Mouse (Mus musculus) limb, embryonic 14.5 days (tissue): ENCODE measurements around the gene Mettl23. TPM values are rescaled to one million over a fixed set of nuclear protein-coding genes. Genes with fewer than 3 reads are reported as not detected.
"Not testable (repeated sequence)": the region's sequence is repeated elsewhere in the genome, so short reads cannot be mapped to it uniquely, and the experiment has no call there.

Source experiments
- ATAC-seq: fragments of 200-750 bp; cut with Nextera tagmentation; 2 replicates; pipeline ENCODE4 v1.8.0; 2017; ENCODE audit warnings: low read depth, moderate number of reproducible peaks, moderate TSS enrichment; ENCODE audit not compliant: low FRiP score
- DNase-seq: peaks from one replicate; pipeline ENCODE4 v3.0.0-alpha.2; 2015; ENCODE audit warnings: low spot score
- H3K27ac ChIP-seq: fragments of 300-500 bp; sonication (generic); replicated peaks from 2 replicates; pipeline ENCODE4 v1.5.1; 2014; ENCODE audit warnings: low read depth, mild to moderate bottlenecking, low read length, moderate library complexity, mixed read lengths
- H3K27me3 ChIP-seq: fragments of 300-500 bp; sonication (generic); 2 replicates; pipeline ENCODE4 v1.6.1; 2014; ENCODE audit warnings: low read length, mixed read lengths; ENCODE audit not compliant: control insufficient read depth, insufficient read depth
- H3K36me3 ChIP-seq: fragments of 300-500 bp; sonication (generic); 2 replicates; pipeline ENCODE4 v1.6.1; 2014; ENCODE audit warnings: mild to moderate bottlenecking, low read length, moderate library complexity, mixed read lengths; ENCODE audit not compliant: control insufficient read depth, insufficient read depth
- H3K4me1 ChIP-seq: fragments of 300-500 bp; sonication (generic); 2 replicates; pipeline ENCODE4 v1.6.1; 2014; ENCODE audit warnings: antibody characterized with exemption, low read length, mixed read lengths; ENCODE audit not compliant: control insufficient read depth, insufficient read depth
- H3K4me2 ChIP-seq: fragments of 300-500 bp; sonication (generic); replicated peaks from 2 replicates; pipeline ENCODE4 v1.6.1; 2014; ENCODE audit warnings: low read depth, mild to moderate bottlenecking, low read length, moderate library complexity; ENCODE audit not compliant: severe bottlenecking
- H3K4me3 ChIP-seq: fragments of 300-500 bp; sonication (generic); replicated peaks from 2 replicates; pipeline ENCODE4 v1.5.1; 2014; ENCODE audit warnings: low read length
- H3K9ac ChIP-seq: fragments of 300-500 bp; sonication (generic); 2 replicates; pipeline ENCODE4 v1.6.1; 2014; ENCODE audit warnings: mild to moderate bottlenecking, low read depth, low read length, moderate library complexity; ENCODE audit not compliant: severe bottlenecking
- H3K9me3 ChIP-seq: fragments of 300-500 bp; sonication (generic); 2 replicates; pipeline ENCODE4 v1.6.1; 2016; ENCODE audit warnings: low read length; ENCODE audit not compliant: control insufficient read depth
- POLR2A ChIP-seq: fragments of 200-500 bp; IDR thresholded peaks from 2 replicates; pipeline ENCODE4 v1.8.0; 2012; ENCODE audit warnings: inconsistent platforms, mild to moderate bottlenecking, moderate library complexity, borderline replicate concordance; ENCODE audit not compliant: insufficient read depth, insufficient read length; ENCODE audit errors: extremely low read depth
- WGBS: fragments of 180-500 bp; shearing (Covaris S2); extraction: QIAGEN DNeasy Blood & Tissue Kit; methylation state at CpG from one replicate; pipeline ENCODE4 v1.1.7; 2014; 5-methylcytosine and 5-hydroxymethylcytosine counted together
- polyA plus RNA-seq, 2 experiments: library from polyadenylated mRNA; depleted of rRNA in 1 of 2; stranded (reverse) in 1 of 2; unstranded in 1 of 2; fragments of >200 nt; fragmentation: Nextera tagmentation in 1 of 2; extraction: Ambion mirVana in 1 of 2; gene quantifications; 2 replicates each; pipeline versions ENCODE4 v1.2.1 to v1.2.3; 2012 to 2014

Gene Mettl23
- polyA plus RNA-seq, 2 experiments, result 51.0 to 77.9 TPM

DNA sequence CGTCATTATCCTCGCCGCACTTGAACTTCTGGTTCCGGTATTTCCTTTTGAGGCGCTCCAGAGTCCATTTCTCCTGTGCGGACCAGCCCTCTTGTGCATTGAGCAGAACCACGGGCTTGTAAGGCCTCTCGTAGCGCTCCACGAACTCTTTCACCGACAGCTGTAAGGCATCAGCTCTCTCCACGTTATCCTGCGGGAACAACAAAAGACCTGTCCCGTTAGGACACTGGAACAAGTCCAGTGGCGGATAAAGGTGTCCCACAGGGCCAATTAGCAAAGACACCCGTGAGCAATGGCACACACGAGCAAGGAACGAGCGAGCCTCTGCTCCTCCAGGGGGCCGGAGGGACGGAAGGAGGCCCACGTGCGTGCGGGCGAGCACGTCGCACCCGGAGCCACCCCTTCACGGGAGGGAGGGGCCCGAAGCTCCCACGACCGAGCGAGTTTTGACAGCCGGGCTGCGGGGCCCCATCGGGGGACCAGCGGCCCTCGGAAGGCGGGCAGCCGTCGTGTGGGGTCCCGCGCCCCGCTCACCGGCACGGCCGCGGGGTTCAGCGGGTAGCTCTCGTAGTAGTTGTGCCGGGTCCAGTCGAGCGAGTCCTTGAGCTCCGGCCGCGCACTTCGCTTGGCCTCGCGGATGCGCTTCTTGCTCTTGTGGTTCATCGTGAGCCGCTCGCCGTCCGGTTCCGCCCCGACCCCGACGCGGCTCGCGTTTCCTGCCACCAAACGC lies 382 bp upstream of the Mettl23 start:
- no peak for TF ChIP-seq POLR2A
- peak overlapping the region; percentile 86 for H3K4me3 ChIP-seq
- H3K27ac ChIP-seq, result peak overlapping the region; percentile 97
- no peaks in the 10 kb centered on the region for H3K9me3 ChIP-seq
- H3K4me1 ChIP-seq, result peaks cover 29% of the 10 kb centered on the region
- peak overlapping the region; percentile 93 for H3K4me2 ChIP-seq
- under 1% methylated on average over 42 of the region's 73 CpGs for WGBS
- H3K9ac ChIP-seq, result peak overlapping the region; percentile 85
- no peaks in the 10 kb centered on the region for H3K27me3 ChIP-seq
- peaks cover 50% of the 10 kb centered on the region for H3K36me3 ChIP-seq
- DNase-seq (peak; percentile 73), ATAC-seq (peak; percentile 61)

DNA sequence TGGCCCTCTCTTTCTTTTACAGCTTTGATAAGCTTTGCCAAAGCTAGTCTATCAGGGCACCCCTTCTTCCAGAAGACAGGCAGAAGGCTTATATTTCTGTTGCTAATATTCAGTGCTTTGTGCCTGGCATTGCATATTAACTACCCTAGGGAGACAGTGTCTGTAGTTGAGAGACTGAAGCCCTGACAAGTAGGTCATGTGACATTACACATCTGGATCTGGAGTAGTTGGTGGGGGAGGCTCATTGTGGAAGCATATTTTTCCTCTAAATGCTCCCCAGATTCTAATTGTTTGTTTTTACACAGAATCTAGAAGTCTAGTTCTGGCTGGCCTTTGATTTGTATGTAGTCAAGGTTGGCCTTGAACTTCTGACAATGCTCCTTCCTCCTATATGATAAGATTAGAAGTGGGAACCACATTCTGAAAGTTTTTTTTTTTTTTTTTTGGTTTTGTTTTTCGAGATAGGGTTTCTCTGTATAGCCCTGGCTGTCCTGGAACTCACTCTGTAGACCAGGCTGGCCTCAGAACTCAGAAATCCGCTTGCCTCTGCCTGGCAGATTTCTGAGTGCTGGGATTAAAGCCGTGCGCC lies 3.6 kb downstream of the Mettl23 start:
- WGBS, result 92% methylated on average over 4 of the region's 4 CpGs
- Histone ChIP-seq H3K27me3 (no peaks in the 10 kb centered on the region), H3K4me1 (peaks cover 14% of the 10 kb centered on the region), H3K9me3 (no peaks in the 10 kb centered on the region), H3K9ac (no peak overlapping the region), H3K27ac (no peak overlapping the region), H3K4me3 (no peak overlapping the region), H3K4me2 (no peak overlapping the region), H3K36me3 (peaks cover 54% of the 10 kb centered on the region)
- DNase-seq (no peak), ATAC-seq (no peak)
- TF ChIP-seq POLR2A, result no peak

DNA sequence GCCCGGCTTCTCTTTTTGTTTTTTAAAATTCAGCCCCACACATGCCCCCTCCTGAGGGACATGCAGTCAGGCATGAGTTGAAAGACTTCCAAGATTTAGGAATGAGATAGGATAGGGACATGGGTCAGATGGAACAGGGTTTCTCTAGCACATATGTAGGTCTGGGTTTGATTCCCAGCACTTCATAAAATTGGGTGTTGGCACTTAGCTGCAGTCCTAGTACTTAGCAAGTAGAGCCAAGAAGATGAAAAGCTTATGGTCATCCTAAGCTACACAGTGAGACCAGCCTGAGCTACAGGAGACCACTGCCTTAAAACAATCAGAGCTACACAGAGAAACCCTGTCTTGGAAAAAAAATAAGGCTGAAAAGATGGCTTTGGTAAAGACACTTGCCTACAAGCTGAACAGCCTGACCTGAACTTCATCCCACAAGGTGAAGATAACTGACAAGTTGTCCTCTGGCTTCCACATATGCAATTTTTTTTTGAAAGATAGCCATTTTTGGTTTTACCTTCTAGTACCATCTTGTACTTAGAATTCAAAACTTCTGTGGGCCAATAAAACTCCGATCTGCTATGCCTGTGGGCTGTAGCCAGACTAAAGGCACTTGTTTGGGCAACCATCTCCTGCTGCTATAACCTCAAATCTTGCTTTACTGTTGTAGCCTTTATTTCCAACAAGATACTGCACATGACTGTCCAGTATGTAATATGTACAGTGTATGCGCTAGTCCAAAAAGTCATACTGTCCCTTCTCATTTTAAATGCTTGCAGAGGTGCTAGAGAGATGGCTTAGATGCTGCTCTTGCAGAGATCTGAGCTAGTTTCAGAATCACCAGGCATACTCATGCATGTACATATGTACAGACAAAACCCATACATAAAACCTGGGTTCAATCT lies 4.4 kb downstream of the Mettl23 start:
- Histone ChIP-seq H3K9ac (no peak overlapping the region), H3K36me3 (peaks cover 57% of the 10 kb centered on the region), H3K4me3 (no peak overlapping the region), H3K27me3 (no peaks in the 10 kb centered on the region), H3K4me2 (no peak overlapping the region), H3K9me3 (no peaks in the 10 kb centered on the region), H3K27ac (no peak overlapping the region), H3K4me1 (peaks cover 13% of the 10 kb centered on the region)
- 79% methylated on average over 3 of the region's 3 CpGs for WGBS
- TF ChIP-seq POLR2A, result no peak
- ATAC-seq, result no peak
- no peak for DNase-seq

DNA sequence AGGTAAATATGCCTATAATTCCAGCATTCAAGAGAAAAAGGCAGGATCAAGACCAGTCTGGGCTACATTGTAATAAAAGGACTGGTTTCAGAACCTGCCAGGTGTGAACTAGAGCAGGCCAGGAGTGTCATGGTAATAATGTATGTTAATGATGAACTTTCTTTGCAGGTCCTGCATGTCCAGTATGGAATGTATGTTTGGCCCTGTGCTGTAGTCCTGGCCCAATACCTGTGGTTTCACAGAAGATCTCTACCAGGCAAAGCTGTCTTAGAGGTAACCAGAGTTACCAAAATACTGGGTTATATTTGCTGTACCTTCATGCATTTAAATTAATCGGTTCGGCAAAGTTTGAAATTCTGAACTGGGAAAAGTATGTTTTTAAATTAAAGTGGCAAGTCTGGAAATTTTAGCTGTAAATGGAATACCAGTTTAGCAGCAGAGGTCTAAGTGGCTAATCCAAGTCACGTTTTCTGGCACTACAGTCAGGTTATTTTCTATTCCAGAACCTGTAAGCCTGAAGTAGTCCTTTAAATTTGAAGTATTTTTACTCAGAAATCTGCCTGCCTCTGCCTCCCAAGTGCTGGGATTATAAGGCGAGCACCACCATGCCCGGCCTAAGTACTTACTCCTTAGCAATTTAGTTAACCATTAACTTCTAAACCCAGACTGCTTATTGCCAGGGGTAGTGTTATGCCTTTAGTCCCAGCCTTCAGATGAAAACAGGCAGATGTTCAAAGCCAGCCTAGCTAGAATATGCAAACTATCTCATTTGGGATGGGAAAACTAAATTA lies 5.2 kb downstream of the Mettl23 start:
- Histone ChIP-seq H3K4me3 (no peak overlapping the region), H3K9ac (no peak overlapping the region), H3K36me3 (peaks cover 57% of the 10 kb centered on the region), H3K27me3 (no peaks in the 10 kb centered on the region), H3K9me3 (no peaks in the 10 kb centered on the region), H3K27ac (no peak overlapping the region), H3K4me1 (peaks cover 13% of the 10 kb centered on the region), H3K4me2 (no peak overlapping the region)
- WGBS, result 81% methylated on average over 5 of the region's 5 CpGs
- DNase-seq, result no peak
- no peak for ATAC-seq
- TF ChIP-seq POLR2A, result no peak

DNA sequence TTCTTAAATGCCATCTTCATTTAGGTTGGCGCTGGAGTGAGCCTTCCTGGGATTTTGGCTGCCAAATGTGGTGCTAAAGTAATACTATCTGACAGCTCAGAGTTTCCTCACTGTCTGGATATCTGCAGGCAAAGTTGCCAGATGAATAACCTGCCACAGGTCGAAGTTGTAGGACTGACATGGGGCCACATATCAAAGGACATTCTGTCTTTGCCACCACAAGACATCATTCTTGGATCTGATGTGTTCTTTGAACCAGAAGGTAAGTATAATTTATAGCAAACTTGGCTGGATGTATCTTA lies 5.8 kb downstream of the Mettl23 start:
- WGBS, result 84% methylated on average over 2 of the region's 2 CpGs
- peaks cover 57% of the 10 kb centered on the region for H3K36me3 ChIP-seq

More for the DNA sequence above, 5.8 kb downstream of the Mettl23 start:
- not testable (repeated sequence) for H3K4me2 ChIP-seq, DNase-seq, H3K27me3 ChIP-seq, H3K27ac ChIP-seq, H3K9ac ChIP-seq, ATAC-seq, H3K9me3 ChIP-seq, H3K4me3 ChIP-seq
- H3K4me1 ChIP-seq, result peaks cover 13% of the 10 kb centered on the region
